Mouse (Mus musculus) left cerebral cortex, adult 9 months (tissue): ENCODE measurements at regions not wholly inside any gene's neighbourhood (a gene's known extent, or its start where the extent isn't known, plus 50 kb on each side); places are given as distances from the start of the nearest gene placed in this dataset.

ENCODE experiments used
- DNase-seq, 2 experiments: peaks; one replicate each; pipeline ENCODE4 v3.0.0; 2022; ENCODE audit warnings: low spot score in 2 of 2

DNA sequence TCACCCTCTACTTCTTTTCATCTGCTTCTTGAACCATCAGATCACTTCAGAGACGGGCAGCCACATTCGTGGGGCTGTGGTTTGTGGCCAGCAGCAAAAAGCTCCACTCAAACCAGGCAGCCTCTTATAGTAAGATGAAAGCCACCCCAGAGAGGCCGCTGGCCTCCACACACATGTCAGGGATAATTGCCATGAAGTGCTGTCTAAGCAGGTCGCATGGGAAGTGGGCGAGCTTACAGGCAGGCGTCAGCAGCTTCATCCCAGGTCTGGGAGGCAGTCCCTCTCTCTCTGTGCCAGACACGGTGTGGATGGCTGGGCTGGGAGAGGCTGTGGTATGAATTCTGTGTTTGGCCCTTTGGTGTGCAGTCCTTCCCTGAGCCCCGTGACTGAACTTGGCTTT, 358.4 kb upstream of the Kcnab2 start:
- DNase-seq = no peak

DNA sequence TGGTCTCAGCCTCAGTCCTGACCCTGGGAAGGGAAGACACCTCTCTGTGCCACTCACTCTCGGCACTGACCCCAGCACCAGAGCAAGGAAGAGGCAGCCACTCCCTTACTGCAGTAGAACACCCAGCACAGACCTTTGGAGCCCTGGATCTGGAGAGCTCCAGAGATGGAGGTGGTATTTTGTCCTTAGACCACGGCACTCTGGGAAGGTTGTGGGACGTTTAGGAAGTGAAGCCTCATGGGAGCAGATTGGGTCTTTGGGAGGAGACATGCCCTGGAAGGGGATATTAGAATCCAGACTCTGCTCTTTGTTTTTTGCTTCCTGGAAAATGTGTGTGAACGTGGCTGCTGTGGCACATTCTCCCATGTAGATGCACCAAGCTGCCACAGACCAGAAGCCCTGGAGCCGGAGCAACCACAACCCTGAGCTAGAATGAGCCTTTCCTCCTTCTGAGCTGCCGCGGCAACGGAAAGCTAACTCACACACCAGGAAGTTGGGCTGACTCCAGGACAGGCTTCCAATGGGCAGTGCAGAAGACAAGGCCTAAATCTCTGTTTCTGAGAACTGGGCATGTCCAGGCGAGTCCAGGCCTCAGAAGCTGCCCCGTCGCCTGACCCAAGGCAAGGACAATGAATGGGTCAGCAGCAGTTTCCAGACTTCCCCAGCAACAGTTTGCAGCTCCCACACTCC, 356.9 kb upstream of the Kcnab2 start:
- no peak for DNase-seq

DNA sequence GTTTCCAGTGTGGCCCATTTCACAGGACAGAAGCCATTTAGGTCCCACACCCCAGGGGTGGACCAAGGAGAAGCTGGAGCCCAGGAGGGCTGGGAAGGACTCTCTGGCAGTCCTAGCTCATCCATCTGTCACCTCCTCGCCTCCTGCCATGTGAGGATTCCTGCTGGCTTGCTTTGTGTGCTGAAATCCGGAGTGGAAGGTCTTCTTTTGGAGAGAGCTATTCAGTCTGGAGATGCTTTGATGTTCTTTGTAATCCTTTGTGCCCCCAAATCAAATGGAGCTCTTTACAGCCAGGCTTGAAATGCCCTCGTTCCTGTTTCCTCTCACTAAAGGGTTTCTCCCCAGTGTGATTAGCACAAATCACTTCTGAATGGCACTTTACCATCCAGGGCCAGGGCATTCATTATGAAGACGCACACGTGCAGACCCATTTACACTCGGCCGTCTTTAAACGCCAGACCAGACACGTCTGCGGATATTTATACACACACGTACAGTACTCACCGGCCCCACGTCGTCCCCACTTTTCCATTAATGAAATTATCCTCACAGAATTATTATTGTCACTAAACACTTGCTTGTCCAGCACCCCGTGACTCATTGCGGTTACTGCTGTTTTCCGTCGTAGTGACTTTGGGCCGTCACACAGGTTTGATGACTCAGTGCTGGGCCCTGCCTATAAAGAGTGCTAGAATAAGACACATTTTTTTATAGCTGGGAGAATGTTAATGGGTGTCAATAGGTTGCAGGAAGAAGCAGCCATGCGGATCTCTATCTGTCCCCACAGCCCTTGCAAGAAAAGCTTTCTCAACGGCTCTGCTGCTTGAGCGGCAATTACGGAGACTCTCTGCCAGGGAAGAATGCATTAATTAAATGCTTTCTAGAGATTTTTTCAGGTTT, 356.0 kb upstream of the Kcnab2 start:
- DNase-seq = no peak

DNA sequence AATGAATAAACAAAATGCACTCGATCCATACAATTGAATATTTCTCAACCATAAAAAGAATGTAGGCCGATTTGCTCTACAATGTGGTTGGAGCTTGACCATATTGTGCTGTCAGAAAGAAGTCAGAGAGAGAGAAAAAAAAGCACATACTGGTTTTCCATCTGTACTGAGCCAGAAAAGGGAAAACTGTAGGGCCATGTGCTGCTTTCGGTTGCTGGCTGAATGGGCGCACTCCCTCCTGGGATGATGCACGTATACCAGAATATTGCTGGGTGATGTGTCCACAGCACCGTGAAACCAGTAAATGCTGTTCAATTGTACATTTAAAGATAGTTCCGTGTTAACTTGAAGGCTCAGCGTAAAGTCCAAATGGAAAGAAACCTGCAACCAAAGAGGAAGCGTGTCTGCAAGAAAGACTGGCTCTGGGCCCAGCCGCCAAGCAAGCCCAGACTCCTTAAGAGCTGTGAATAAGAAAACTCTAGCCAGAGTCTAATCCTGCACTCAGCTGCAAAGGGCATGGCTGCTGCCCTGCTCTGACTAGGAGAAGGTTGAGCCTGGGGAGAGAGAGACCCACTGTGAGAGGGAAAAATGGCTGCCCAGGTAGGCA, 355.2 kb upstream of the Kcnab2 start:
- peak in 1 of 2 experiments; percentile 30 for DNase-seq

DNA sequence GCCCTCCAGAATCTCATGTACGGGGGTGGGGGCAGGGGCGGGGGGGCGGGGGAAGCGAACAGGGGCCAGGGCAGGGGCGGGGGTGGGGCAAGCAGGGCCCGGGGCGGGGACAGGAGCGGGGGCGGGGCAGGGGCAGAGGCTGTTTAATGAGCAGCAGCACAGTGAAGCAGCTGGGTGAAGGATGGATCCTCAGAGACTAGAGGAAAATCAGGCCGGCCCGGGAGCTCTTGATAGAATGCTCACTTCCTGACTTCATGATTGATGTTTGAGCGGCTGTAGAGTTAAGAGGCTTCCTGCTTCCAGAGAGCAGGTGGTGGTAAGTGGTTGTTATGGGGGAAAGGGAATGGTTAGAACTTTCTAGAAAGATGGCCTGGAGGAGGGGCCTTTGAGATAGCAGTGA, 347.5 kb upstream of the Kcnab2 start:
- DNase-seq = no peak

DNA sequence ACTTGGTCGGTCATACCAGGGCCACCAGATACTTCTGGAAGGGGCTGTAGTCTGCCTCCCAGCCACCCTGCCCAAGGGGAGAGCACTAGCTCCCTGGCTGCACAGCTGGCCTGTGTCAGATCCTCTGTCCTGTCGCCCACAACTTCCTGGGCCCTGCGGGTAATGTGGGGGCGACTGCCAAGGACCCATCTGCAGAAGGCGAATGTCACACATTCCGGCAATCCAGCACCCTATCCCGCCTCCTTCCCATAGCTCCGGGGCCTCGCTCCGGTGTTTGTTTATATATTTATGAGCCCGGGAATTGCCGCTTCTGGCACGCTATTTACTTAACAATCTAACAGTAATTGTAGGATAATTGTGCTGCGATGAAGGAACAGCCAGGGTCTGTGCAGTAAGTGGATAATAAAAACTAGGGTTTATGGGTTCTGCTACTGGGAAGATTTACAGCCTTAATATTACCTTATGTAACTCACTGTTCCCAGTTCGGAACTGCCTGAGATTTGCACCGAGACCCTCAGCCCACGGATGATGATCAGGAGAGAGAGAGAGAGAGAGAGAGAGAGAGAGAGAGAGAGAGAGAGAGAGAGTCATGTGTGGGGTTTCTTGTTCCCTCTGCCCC, 338.6 kb upstream of the Kcnab2 start:
- DNase-seq = peak; percentile 52 to 69

DNA sequence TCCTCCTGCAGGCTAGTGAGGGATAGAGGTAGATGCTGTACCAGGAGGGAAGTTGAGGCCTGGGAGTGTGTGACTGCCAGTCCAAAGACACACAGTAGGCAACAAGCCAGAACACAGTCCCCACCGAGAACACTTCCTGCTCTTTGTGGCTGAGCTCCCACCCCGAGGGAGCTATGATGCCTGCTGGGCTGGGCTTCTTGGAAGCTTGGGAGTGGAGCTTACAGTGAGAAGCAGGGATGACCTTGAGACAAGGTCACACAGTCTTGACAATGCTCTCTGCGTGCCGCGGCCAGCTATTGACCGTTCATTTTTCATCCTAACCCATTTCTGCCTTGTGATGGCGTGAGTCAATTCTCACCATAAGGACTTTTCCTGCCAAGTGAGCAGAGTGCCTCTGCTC, 328.9 kb upstream of the Kcnab2 start:
- no peak for DNase-seq

DNA sequence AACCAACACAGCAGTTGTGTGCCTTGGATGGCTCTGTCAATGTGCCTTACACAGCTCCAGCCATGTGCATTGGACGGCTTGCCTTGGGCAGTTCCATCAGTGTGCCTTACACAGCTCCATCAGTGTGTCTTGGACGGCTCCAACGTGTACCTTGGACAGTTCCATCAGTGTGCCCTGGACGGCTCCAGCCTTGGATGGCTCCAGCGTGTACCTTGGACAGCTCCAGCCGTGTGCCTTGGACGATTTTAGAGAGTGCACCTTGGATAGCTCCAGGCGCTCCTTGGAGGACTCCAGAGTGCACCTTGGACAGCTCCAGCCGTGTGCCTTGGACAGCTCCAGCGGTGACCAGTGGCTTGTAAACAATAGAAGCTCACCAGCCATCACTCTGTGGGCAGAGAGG, 321.7 kb upstream of the Kcnab2 start:
- DNase-seq = no peak

DNA sequence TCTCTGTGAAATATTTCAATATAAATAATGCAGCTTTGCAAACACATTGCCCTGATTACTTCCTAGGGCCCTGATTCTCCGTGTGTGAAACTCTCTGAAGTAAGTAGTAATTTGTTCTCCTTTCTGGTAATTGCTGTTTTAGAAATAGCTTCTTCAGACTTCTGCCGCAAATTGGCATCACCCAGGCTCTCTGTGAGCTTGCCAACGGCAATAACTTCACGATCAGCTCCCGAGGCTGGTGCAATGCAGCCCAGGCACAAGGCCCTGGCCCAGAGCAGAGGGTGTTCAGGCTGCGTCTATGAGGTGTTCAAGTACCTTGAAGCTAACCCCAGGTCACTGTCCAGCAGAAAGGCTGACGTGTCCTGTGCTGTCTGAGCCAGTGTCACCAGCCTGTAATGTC, 310.8 kb upstream of the Kcnab2 start:
- DNase-seq = peak; percentile 36 to 47

DNA sequence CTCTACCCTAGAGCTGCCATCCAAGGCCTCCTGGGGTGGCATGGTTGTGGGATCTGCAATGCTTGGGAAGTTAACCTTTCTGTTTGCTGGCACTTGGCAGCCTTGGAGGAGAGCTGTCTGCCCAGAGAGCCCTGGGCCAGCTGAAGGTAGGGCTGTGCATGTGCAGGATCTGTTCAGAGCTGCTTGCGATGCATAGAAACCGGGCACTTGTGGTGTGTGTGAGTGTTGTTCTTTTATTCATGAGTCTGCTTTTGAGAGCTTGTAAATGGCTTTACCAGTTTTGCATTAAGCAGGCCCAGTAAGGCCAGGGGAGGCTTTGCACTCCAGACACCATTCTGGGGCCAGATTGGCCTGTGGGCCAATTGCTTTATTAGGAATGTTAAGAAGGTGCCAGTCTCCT, 307.3 kb upstream of the Kcnab2 start:
- DNase-seq = no peak

DNA sequence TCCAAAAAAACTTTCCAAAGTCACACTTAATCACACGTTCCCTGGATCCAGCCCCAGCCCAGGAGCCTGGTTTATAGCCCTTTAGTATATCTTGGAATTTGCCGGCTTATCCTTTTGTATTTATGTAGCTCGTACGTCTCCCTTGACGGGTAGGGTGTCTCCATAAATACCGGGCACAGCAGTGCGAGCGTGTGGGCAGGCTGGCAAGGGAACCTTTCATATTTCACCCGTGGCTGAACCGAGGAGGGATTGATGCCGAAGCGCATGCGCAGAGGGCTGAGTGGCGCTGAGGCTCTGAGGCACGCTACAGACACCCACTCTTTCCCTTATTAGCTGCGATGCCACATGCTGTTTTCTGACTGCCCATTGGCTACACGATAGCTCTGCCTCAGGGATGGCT, 301.9 kb upstream of the Kcnab2 start:
- peak; percentile 10 to 57 for DNase-seq

DNA sequence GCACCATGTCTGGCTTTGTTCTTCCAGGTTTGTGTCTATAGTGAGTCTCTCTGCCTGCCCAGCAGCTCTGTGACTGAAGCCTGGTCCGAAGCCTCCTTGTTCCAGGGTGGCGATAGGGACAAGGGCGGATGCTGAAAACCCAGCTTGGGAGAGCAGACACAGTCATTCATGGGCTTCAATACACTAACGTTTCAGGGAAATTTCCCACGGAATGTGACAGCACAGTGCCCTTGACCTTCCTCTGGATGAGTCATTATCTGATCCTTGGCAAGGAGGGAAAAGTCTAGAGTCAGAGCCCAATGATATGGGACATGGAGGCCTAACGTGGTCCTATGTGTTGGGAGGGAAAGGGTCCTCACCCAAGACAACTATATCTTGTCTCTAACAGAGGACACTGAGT, 298.1 kb upstream of the Kcnab2 start:
- no peak for DNase-seq

DNA sequence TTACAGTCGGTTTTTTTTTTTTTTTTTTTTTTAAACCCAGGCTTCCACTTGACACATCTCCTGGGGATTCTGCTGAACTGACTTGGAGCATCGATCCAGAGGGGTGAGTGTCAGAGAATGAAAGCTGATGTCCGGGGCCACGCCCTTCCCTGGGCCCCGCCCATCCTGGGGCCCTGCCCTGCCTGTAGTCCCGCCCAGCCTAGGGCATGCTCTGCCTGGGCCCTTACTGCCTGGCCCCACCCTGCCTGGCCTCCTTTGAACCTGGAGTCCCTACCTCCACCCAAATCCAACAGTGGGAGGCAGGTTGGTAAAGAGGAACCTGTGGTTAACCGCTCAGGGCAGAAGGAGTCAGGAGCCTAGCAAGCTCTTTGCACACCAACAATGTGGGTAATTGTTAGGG, 293.7 kb upstream of the Kcnab2 start:
- no peak for DNase-seq

DNA sequence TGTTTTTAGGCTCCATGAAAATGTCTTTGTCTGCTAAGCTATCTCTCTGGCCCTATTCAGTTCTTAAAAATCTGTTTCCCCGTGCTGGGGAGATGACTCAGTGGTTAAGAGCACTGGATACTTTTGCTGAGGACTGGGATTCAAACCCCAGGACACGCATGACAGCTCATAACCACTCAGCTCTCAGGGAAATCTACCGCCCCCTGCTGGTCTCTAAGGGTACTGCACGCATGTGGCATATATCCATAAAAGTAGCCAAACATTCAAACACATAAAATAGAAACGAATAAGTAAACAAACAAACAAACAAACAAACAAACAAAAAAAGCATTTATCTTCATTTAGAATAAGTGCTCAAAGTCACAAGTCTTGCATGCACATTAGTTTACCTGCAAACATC, 289.7 kb upstream of the Kcnab2 start:
- no peak for DNase-seq

DNA sequence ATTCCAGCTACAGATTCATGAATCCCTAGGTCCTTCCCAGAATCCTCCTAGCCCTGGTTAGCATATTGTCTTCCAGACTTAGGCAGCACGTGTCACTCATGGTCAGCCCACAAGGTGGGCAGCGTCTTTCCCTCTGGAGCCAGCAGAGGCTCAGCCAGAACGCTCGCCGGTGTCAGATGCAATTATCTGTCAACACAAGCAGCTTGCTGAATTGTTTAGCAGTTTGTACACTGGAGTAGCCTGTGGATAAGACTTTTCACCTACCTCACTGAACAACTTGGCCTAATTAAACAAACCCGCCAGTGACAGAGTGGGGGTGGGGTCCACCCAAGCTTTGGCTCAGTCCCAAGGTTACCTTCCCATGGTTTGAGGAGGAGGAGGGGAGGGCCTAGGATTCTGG, 285.4 kb upstream of the Kcnab2 start:
- no peak for DNase-seq

DNA sequence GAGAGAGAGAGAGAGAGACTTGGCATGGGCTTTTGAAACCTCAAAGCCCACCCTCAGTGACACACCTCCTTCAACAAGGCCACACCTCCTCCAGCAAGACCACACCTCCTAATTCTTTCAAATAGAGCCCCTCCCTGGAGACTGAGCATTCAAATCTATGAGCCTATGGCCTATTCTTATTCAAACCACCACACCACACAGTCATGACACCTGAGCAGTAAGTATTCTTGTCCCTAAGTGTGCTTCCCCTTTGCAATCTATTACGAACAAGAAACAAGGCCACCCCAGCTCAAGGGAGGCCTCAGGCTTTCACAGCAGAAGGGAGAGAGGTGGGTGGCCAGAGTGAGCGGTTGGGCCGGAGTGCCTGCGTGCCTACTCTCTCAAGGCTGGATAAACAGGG, 284.9 kb upstream of the Kcnab2 start:
- DNase-seq = no peak

DNA sequence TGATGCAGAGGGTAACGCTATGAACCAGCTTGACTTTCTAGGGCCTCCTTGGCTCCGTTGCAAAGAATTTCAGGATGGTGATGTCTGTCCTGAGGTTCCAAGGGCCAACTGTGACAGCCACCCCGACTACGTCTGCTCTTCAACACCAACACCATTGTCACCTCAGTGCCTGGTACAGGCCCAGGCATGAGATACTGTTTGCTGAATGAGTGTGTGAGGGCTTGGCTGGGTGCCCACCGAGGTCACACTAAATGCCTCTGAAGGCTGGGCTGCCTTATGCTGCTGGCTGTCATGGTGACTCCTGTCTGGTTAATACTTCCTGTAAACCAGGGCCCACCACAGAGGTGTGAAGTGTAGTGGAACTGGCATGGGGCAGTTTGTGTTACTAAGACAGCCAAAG, 279.5 kb upstream of the Kcnab2 start:
- no peak for DNase-seq

DNA sequence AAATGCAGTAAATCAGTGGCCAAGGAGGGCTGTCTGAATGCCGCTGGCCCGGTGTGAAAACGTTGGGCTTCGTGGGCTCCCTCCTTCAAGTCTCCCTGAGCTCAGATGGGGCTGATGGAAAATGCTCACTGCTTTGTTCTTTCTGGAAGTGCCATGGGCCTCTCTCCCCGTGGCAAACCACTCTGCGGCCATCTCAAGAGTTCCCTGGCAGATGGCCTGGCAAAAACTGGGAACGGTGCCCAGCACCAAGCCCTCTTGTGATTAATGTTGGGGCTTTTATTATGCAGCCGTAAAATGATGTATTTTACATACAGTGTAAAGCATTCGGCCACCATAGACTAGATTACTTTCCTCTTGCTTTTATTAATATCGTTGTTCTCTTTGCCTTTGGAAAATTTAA, 278.9 kb upstream of the Kcnab2 start:
- DNase-seq = no peak

DNA sequence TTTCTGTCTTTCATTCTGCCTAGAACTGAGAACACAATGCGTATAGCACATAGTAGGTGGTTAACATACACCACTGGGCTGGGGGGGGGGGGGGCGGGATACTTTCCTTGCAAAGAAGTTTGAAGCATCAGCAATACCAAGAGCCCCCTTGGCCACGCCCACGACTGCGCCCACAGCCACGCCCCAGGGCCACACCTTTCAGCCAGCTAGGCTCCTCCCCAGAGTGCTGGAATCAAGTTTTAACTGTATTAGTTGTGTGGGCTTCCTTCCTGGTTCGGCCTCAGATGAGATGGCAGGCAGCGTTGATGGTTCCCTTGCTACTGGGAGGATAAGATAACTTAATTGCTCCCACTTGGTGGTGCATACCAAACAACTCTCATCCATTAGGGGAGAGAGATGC, 278.1 kb upstream of the Kcnab2 start:
- DNase-seq = no peak

DNA sequence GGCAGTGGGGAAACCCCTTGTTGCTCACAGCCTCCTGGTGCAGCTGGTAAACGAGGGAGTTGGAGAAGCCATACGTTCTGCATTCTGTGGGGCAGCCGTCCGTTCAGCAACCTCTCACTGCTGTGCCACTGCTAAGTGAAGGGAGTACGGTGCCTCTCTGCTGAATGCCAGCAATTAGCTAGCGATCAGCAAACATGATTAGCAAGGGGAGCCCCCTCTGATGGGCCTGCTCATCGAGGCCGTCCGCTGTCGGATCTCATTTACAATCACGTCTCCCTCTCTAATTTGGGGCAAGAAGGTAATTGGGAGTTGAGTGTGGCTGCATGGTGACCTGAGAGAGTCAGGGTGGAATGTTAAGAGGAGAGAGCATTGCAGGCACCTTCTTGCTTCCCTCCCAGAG, 266.7 kb upstream of the Kcnab2 start:
- DNase-seq = no peak

DNA sequence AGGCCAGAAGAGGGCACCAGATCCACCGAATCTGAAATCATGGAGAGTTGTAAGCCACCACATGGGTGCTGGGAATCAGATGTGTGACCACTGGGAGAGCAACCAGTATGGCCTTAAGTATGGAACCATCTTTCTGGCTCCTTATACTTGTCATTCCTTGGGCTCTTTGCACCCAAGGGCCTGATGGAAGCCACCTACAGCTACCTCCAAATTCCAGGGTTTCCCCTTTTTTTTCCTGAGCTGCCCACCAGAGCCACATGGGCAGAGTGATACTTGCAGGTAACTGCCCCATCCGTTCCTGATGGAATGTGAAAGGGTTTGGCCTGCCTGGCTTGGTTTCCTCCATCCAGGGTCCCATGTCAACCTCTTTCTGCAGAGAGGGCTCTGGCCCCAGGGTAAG, 255.3 kb upstream of the Kcnab2 start:
- no peak for DNase-seq

DNA sequence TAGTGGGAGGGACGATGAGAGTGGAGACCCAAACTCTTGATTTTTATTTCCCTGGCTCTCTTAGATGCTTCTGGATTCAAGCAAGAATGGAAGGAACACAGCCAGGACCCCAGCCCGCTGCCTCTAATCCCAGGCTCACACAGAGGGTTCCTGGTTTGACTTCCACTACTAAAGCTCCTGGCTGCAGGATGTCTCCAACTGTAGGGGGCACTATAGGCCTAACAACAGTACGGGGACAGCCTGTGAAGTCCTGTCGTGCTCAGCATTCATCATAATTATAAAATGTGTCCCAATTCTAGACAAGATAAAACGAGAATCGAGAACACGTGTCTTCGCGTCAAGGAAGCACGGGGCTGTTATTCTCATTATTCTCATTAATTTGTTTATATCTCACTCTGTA, 254.3 kb upstream of the Kcnab2 start:
- peak; percentile 15 to 76 for DNase-seq
